Mouse (Mus musculus) liver, embryonic 13.5 days (tissue): ENCODE data around the gene Xylb. TPM values are rescaled to one million over a fixed set of nuclear protein-coding genes. Genes with fewer than 3 reads are reported as not detected.

Experiments
- ATAC-seq: fragments of 200-750 bp; cut with Nextera tagmentation; 2 replicates; pipeline ENCODE4 v1.8.0; 2017; ENCODE audit warnings: low read depth, mild to moderate bottlenecking, moderate number of reproducible peaks, moderate library complexity
- DNase-seq: peaks from one replicate; pipeline ENCODE4 v3.0.0; 2022
- H3K27ac ChIP-seq: fragments of 300-500 bp; sonication (generic); 2 replicates; pipeline ENCODE4 v1.5.1; 2015; ENCODE audit warnings: moderate library complexity, mild to moderate bottlenecking, inconsistent platforms
- H3K27me3 ChIP-seq: fragments of 300-500 bp; sonication (generic); 2 replicates; pipeline ENCODE4 v1.6.1; 2015; ENCODE audit warnings: mild to moderate bottlenecking, inconsistent platforms
- H3K36me3 ChIP-seq: fragments of 300-500 bp; sonication (generic); 2 replicates; pipeline ENCODE4 v1.6.1; 2015; ENCODE audit warnings: mild to moderate bottlenecking, inconsistent platforms
- H3K4me1 ChIP-seq: fragments of 300-500 bp; sonication (generic); replicated peaks from 2 replicates; pipeline ENCODE4 v1.6.1; 2015; ENCODE audit warnings: inconsistent platforms
- H3K4me2 ChIP-seq: fragments of 300-500 bp; sonication (generic); 2 replicates; pipeline ENCODE4 v1.6.1; 2015; ENCODE audit warnings: inconsistent platforms, mild to moderate bottlenecking, moderate library complexity
- H3K4me3 ChIP-seq: fragments of 300-500 bp; sonication (generic); replicated peaks from 2 replicates; pipeline ENCODE4 v1.5.1; 2015; ENCODE audit warnings: mild to moderate bottlenecking, inconsistent platforms
- H3K9ac ChIP-seq: fragments of 300-500 bp; sonication (generic); 2 replicates; pipeline ENCODE4 v1.6.1; 2015; ENCODE audit warnings: mild to moderate bottlenecking, inconsistent platforms
- H3K9me3 ChIP-seq: fragments of 300-500 bp; sonication (generic); replicated peaks from 2 replicates; pipeline ENCODE4 v1.6.1; 2016; ENCODE audit warnings: inconsistent platforms
- WGBS: fragments of 180-500 bp; shearing (Covaris S2); methylation state at CpG from one replicate; pipeline ENCODE4 v1.1.7; 2015; ENCODE audit not compliant: insufficient replicate concordance; 5-methylcytosine and 5-hydroxymethylcytosine counted together
- polyA plus RNA-seq: library from polyadenylated mRNA; unstranded; fragments of >200 nt; fragmentation: Nextera tagmentation; extraction: Ambion mirVana; gene quantifications from 2 replicates; pipeline ENCODE4 v1.2.1, GENCODE M21; 2015

Xylb gene
- polyA plus RNA-seq, 1 experiment from 2014 or later: 3.6 TPM

DNA sequence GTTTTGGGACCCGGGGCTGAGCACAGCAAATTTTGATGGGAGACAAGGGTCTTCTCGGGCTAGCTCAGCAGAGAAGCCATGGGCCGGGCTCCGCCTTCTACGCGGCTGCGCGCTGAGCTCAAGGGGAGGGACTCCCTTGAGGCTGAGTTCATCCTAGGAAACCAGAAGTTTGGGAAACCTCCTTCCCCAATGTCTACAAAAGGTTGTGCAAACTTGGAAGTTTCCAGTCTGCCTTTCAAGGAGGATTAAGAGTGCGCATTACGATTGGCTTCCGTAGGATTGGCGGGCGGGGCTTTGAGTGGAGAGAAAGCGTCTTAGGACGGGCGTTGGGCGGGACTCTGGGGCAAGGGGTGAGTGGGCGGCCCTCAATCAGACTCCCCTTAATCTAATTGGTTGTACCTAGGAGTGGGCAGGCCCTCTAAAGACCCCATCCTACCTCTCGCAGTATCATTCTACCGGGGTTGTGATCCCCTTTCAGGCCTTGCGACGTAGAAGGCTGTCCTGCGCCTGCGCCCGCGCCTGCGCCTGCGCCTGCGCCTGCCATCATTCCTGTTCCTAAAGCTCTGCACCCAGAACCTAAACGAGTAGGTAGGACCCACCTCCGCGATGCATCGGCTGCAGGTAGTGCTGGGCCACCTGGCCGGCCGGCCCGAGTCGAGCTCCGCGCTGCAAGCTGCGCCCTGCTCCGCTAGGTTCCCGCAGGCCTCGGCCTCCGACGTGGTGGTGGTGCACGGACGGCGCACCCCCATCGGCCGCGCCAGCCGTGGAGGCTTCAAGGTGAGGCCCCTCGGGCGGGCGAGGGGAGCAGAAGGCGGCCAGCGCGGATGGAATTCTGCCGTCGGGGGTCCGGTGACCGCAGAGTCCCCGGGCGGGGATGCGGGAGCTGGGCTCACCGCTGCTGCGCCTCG lies 16.0 kb upstream of the Xylb start, which contains the start of gene Myd88:
Gene Myd88 (minus strand): TSS at position 503 of the 908 bp plus-strand sequence.
- peak within 1 kb of the TSS; percentile 84 for H3K4me3 ChIP-seq
- H3K9ac ChIP-seq: peak within 1 kb of the TSS; percentile 78
- ATAC-seq (peak; percentile 96), DNase-seq (peak; percentile 88)
- H3K27me3 ChIP-seq: no peaks in the 10 kb centered on the region
- peaks cover 33% of the 10 kb centered on the region for H3K36me3 ChIP-seq
- H3K4me2 ChIP-seq: peak within 1 kb of the TSS; percentile 94
- no peaks in the 10 kb centered on the region for H3K9me3 ChIP-seq
- WGBS: under 1% methylated on average over 68 of the region's 68 CpGs
- peak within 1 kb of the TSS; percentile 92 for H3K27ac ChIP-seq
- peaks cover 37% of the 10 kb centered on the region for H3K4me1 ChIP-seq

DNA sequence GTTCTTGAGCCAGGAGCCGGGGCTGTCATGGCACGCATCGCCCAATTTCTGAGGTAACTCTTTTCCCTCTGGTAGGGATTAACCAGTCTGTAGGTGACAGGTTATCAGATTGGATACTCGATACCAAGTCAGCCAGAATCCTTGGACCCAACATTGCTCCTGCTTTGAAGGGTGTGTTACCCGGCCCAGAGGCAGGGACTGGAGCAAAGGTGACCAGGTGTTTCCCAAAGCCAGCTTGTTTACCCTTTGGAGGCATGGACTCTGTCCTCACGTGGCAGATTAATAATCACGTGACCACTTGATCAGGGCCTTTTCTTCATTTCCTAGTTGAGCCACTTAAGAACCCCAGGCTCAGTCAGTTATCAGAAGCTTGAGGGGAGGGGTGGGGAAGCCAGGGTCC lies 14.5 kb upstream of the Xylb start:
- DNase-seq: no peak
- Histone ChIP-seq H3K4me3 (0 out of 2 replicates have a peak overlapping the region, but pooled peaks have one; percentile 84), H3K4me1 (peaks cover 37% of the 10 kb centered on the region), H3K9me3 (no peaks in the 10 kb centered on the region), H3K27me3 (no peaks in the 10 kb centered on the region), H3K36me3 (peaks cover 39% of the 10 kb centered on the region), H3K27ac (no peak overlapping the region), H3K9ac (no peak overlapping the region), H3K4me2 (peak overlapping the region; percentile 94; the same call in 1 of the 2 replicates)
- ATAC-seq: no peak
- 72% methylated on average over 7 of the region's 7 CpGs for WGBS

DNA sequence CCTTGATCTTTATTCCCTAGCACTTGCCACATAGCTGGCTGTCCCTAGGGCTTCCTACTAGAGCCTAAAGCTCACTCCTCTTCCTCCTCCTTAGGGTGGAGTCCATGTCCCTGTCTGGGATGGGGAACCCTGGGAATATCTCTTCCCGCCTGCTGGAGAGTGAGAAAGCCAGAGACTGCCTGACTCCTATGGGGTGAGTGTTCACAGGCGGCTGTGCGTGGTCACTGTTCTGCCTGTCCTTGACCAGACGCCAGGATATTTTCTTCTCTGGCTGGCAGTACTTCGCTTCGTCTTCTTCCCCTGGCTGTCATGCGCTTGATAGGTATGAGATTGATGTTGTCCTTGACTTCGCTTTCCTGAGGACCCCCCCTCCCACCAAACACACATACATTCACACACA lies 10.8 kb upstream of the Xylb start:
- 84% methylated on average over 8 of the region's 8 CpGs for WGBS
- Histone ChIP-seq H3K9me3 (no peaks in the 10 kb centered on the region), H3K4me1 (peaks cover 17% of the 10 kb centered on the region), H3K4me2 (no peak overlapping the region), H3K4me3 (no peak overlapping the region), H3K27ac (no peak overlapping the region), H3K36me3 (peaks cover 61% of the 10 kb centered on the region), H3K27me3 (no peaks in the 10 kb centered on the region), H3K9ac (no peak overlapping the region)
- no peak for DNase-seq
- no peak for ATAC-seq

DNA sequence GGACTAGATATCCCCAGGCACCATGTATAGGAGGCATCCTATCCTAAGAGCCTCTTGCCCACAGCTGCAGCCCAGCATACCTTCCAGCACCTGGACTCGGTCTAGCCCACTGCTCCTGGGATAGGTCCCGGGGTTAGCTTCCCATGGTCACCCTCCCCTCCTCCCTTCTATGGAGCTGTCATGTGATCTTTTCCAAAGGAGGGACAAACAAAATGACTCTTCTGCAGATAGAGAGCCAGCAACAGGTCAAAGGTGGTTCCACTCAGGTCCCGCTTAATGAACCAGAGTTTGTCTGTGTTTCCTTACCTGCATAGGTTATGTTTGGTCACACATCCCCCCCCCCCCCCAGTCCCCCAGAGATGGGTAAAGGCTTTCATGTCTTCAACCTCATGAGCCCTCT lies 6.7 kb upstream of the Xylb start:
- Histone ChIP-seq H3K36me3 (peaks cover 45% of the 10 kb centered on the region), H3K27ac (no peak overlapping the region; the same call in 1 of the 2 replicates), H3K4me2 (no peak overlapping the region)

DNA sequence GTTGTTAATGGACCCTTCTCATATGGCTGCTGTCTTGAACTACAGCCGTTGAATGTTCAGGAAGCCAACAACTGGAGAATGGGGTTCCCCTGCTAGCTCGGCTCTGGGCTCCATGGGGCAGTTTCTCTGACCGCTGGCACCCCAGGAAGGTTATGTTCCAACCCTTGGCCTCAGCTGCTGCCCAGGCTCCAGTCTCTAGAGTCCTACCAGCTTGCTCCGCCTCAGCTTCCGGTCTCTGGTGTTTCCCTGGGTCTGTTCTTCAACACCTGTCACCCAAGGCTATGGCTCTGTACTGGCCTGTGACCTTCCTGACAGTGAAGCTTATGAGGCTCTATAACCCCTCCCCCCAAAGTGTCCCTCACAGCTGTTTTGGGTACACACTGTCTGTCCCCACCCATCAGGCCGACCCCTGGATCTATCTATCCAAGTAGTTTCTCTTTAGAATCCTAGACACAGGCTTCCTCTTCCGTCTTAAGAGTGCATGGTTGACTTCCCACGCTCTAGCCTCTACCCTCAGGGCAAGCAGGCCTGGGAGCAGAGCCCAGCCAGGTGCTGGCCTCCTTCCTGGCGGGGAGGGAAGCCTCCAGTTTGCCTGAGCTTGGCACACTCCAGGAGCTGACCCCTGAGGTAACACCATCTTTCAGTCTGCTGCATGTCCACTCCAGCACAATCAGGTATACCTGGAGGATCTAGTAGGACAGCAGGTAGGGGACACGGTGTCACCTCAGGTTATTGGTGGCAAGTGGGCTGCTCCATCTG lies 6.1 kb upstream of the Xylb start:
- H3K36me3 ChIP-seq: peaks cover 39% of the 10 kb centered on the region
- DNase-seq (no peak), ATAC-seq (peak; percentile 28; the same call in 1 of the 2 replicates)
- no peak overlapping the region for H3K4me2 ChIP-seq
- no peak overlapping the region for H3K9ac ChIP-seq
- H3K27me3 ChIP-seq: no peaks in the 10 kb centered on the region
- no peak overlapping the region for H3K4me3 ChIP-seq
- WGBS: 84% methylated on average over 10 of the region's 10 CpGs
- H3K4me1 ChIP-seq: 0 out of 2 replicates have a peak, but pooled peaks cover 2% of the 10 kb centered on the region
- H3K27ac ChIP-seq: no peak overlapping the region
- H3K9me3 ChIP-seq: no peaks in the 10 kb centered on the region

More for the DNA sequence above, 6.7 kb upstream of the Xylb start:
- DNase-seq (no peak), ATAC-seq (0 out of 2 replicates have a peak, but pooled peaks have one; percentile 25)
- Histone ChIP-seq H3K9me3 (no peaks in the 10 kb centered on the region), H3K4me3 (no peak overlapping the region), H3K4me1 (0 out of 2 replicates have a peak, but pooled peaks cover 2% of the 10 kb centered on the region), H3K27me3 (no peaks in the 10 kb centered on the region), H3K9ac (no peak overlapping the region)
- WGBS: 78% methylated on average over 3 of the region's 3 CpGs

DNA sequence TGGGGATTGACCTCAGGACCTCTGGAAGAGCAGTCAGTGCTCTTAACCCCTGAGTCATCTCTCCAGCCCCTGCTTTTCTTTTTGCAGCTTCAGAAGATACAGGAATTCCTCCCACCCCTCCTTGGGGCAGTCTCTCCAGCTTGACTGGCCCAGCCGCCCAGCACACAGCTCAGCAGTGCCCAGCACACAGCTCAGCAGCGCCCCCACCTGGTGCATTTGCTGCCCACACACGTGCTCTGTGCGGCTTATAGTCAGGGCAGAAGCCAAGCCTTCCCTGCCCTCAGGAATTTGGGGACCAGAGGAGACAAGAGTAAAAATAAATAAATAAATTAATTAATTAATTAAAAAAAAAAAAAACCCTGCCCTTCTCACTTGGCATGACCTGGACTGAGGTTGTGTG lies 5.1 kb upstream of the Xylb start:
- H3K9ac ChIP-seq: no peak overlapping the region
- H3K4me3 ChIP-seq: no peak overlapping the region
- no peaks in the 10 kb centered on the region for H3K9me3 ChIP-seq
- 0 out of 2 replicates have a peak, but pooled peaks cover 2% of the 10 kb centered on the region for H3K4me1 ChIP-seq
- 22% methylated on average over 4 of the region's 4 CpGs for WGBS
- DNase-seq (peak; percentile 64), ATAC-seq (peak; percentile 71)
- no peak overlapping the region for H3K27ac ChIP-seq
- H3K27me3 ChIP-seq: no peaks in the 10 kb centered on the region
- H3K4me2 ChIP-seq: no peak overlapping the region
- peaks cover 30% of the 10 kb centered on the region for H3K36me3 ChIP-seq

DNA sequence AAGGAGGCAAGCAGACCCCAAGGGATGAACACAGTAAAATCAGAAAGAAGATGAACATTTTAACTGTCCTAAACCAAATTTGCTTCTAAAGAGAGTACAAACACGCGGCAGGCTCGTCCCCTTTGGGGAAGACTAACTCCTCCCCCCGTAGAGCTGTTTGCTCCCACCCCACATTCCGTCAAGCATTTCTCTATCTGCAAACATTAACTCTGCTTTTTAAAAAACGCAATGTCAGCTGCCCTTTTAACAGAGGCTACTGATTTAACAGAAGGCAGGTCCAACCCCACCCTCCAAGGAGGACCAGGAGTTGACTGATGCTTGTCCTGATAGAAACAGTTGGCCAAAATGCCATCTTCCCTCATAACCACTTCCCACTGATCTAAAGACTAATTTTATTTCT lies 3.3 kb upstream of the Xylb start:
- DNase-seq: no peak
- no peaks in the 10 kb centered on the region for H3K27me3 ChIP-seq
- H3K27ac ChIP-seq: no peak overlapping the region
- no peak overlapping the region for H3K4me2 ChIP-seq
- no peak overlapping the region for H3K4me3 ChIP-seq
- H3K36me3 ChIP-seq: peaks cover 14% of the 10 kb centered on the region; the same call in 1 of the 2 replicates
- 63% methylated on average over 6 of the region's 6 CpGs for WGBS
- no peak for ATAC-seq
- peaks cover 16% of the 10 kb centered on the region for H3K4me1 ChIP-seq
- H3K9me3 ChIP-seq: no peaks in the 10 kb centered on the region
- H3K9ac ChIP-seq: no peak overlapping the region

DNA sequence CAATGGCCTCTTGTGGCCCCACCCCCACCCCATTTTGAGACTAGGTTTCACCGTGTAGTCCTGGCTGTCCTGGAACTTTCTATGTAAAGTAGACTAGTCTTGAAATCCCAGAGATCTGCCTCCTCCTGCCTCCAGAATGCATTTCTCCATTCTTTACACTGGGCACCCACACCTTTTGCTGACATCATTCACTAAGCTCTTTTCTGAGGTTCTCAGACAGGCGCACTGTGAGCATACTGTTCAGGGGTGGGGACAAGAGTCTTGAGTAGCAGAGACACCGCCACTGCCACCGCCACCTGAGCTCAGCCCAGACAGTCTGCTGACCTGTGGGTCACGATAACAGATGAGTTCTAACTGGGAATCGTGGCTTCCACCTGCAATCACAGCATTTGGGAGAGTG lies 1.2 kb upstream of the Xylb start:
- DNase-seq: no peak
- peaks cover 14% of the 10 kb centered on the region for H3K4me1 ChIP-seq
- ATAC-seq: no peak
- H3K4me3 ChIP-seq: no peak overlapping the region
- H3K27ac ChIP-seq: no peak overlapping the region
- no peaks in the 10 kb centered on the region for H3K27me3 ChIP-seq
- peaks cover 6% of the 10 kb centered on the region for H3K36me3 ChIP-seq
- no peaks in the 10 kb centered on the region for H3K9me3 ChIP-seq
- no peak overlapping the region for H3K9ac ChIP-seq
- 71% methylated on average over 6 of the region's 6 CpGs for WGBS
- no peak overlapping the region for H3K4me2 ChIP-seq

DNA sequence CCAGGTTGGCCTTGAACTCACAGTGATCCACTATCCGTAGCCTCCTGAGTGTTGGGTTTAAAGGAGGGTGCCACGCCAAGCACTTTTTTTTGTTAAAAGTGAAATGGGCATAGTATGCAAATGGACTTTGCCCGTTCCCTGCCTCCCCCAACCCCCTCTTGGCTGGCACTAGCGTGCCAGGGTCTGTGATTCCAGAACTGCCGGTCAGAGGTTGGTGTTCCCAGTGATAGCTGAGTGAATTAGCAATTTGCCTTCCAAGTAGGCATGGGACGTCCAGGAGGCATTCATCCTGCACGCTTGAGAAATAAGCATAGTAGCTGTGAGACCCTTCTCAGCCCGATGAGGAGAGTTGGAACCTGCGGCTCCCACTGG lies 863 bp downstream of the Xylb start:
- Histone ChIP-seq H3K27me3 (no peaks in the 10 kb centered on the region), H3K4me3 (peak overlapping the region; percentile 72), H3K9me3 (no peaks in the 10 kb centered on the region), H3K36me3 (peaks cover 3% of the 10 kb centered on the region; the same call in 1 of the 2 replicates), H3K27ac (no peak overlapping the region), H3K4me1 (peaks cover 14% of the 10 kb centered on the region), H3K9ac (peak overlapping the region; percentile 84), H3K4me2 (peak overlapping the region; percentile 95)
- DNase-seq: no peak
- WGBS: 43% methylated on average over 9 of the region's 9 CpGs
- no peak for ATAC-seq

DNA sequence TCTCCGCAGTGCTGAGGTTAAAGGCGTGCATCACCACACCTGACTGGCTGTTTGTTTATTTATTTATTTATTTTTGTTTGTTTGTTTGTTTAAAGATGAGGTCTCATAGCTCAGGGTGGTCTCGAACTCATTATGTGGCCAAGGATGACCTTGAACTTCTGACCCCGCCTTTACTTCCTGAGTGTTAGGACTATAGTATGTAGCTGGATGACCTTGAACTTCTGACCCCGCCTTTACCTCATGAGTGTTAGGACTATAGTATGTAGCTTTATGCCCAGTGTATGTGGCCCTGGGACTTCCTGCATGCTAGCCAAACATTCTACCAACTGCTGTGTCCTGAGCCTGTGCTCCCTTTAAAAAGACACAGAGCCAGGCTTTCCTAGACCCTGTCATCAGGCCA lies 4.2 kb downstream of the Xylb start:
- Histone ChIP-seq H3K9ac (no peak overlapping the region), H3K4me3 (no peak overlapping the region), H3K4me1 (peaks cover 14% of the 10 kb centered on the region), H3K27me3 (no peaks in the 10 kb centered on the region), H3K36me3 (peaks cover 3% of the 10 kb centered on the region; the same call in 1 of the 2 replicates), H3K9me3 (no peaks in the 10 kb centered on the region), H3K4me2 (no peak overlapping the region), H3K27ac (no peak overlapping the region)
- WGBS: 77% methylated on average over 5 of the region's 5 CpGs
- DNase-seq (no peak), ATAC-seq (no peak)

DNA sequence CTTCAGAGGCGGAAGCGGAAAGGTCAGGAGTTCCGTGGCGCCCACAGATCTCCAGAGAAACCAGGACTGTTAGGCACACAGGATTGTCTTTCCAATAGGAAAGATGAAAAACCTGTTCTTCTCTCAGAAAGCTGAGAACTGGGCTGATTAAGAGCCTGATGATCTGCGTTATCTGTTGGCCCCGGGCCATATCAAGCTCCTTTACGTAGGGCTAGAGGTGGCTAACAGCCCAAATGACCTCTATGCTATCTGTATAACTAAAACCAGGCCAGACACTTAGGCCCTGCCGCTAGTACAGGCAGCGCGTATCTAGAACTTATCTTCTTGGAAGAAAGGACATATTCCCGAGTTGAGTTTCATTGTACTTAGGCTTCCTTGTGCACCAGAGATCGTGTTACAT lies 6.0 kb downstream of the Xylb start:
- Histone ChIP-seq H3K36me3 (peaks cover 7% of the 10 kb centered on the region), H3K4me2 (no peak overlapping the region), H3K4me1 (peaks cover 2% of the 10 kb centered on the region), H3K27me3 (no peaks in the 10 kb centered on the region), H3K4me3 (no peak overlapping the region), H3K27ac (no peak overlapping the region), H3K9me3 (no peaks in the 10 kb centered on the region), H3K9ac (no peak overlapping the region)
- ATAC-seq (no peak), DNase-seq (no peak)
- 81% methylated on average over 12 of the region's 12 CpGs for WGBS
